Mouse (Mus musculus) limb, embryonic 10.5 days (tissue): ENCODE results near the gene Ccdc80. TPM values are rescaled to one million over a fixed set of nuclear protein-coding genes. Genes with fewer than 3 reads are reported as not detected.
A peak's percentile ranks its signal among the peaks of the same experiment; 100 is the strongest.

ENCODE experiments used
- DNase-seq: peaks from one replicate; pipeline ENCODE4 v3.0.0-alpha.2; 2017; ENCODE audit warnings: low spot score
- H3K27ac ChIP-seq: fragments of 300-500 bp; sonication (generic); 2 replicates; pipeline ENCODE4 v1.5.1; 2016; ENCODE audit warnings: mild to moderate bottlenecking
- H3K27me3 ChIP-seq: fragments of 300-500 bp; sonication (generic); 2 replicates; pipeline ENCODE4 v1.6.1; 2016; ENCODE audit warnings: low read depth, mild to moderate bottlenecking; ENCODE audit not compliant: poor library complexity, severe bottlenecking
- H3K36me3 ChIP-seq: fragments of 300-500 bp; sonication (generic); 2 replicates; pipeline ENCODE4 v1.6.1; 2016; ENCODE audit warnings: mild to moderate bottlenecking, moderate library complexity
- H3K4me1 ChIP-seq: fragments of 300-500 bp; sonication (generic); 2 replicates; pipeline ENCODE4 v1.6.1; 2016
- H3K4me3 ChIP-seq: fragments of 300-500 bp; sonication (generic); 2 replicates; pipeline ENCODE4 v1.5.1; 2016; ENCODE audit warnings: mild to moderate bottlenecking, moderate library complexity
- H3K9me3 ChIP-seq: fragments of 300-500 bp; sonication (generic); replicated peaks from 2 replicates; pipeline ENCODE4 v1.6.1; 2016; ENCODE audit warnings: mild to moderate bottlenecking
- WGBS: fragments of 180-500 bp; shearing (Covaris S2); methylation state at CpG from one replicate; pipeline ENCODE4 v1.1.7; 2016; 5-methylcytosine and 5-hydroxymethylcytosine counted together
- polyA plus RNA-seq: library from polyadenylated mRNA; unstranded; fragments of >200 nt; fragmentation: Nextera tagmentation; extraction: Ambion mirVana; gene quantifications from 2 replicates; pipeline ENCODE4 v1.2.1, GENCODE M21; 2016

The Ccdc80 gene
- polyA plus RNA-seq, result 24.4 and 35.8 TPM in 2 replicates

DNA sequence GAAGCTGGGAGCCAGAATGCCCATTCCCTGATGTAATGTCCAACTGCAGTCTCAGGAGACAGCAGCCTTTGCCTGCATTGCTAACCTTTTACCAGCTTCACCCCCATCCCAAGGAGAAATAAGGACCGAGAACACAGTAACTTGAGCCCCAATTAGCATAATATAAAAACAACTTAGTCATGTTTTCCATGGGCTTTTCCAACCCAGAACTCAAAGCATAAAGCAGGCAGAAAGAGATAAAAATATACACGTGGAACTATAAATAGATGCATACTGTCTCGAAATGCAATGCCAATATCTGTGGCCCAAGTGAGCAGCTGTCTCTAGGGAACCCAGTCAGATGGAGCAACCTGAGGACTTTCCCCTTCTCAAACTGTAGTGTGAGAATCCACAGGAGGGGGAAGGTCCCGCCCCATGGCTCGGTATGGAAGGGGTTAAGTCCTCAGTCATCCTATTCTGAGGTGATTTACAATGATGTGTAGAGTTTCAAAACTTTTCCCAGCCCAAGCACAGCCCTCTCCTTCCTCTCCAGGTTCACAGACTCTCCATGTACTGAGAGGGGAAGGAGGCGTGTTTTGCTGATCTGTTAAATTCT lies at the start of gene Ccdc80:
TSS of gene Ccdc80 (plus strand) at position 266 of the 595 bp plus-strand sequence.
- Histone ChIP-seq H3K27ac (peak within 1 kb of the TSS; percentile 84), H3K4me1 (peaks cover 40% of the 10 kb centered on the region), H3K36me3 (peaks cover 6% of the 10 kb centered on the region; the same call in 1 of the 2 replicates), H3K9me3 (no peaks in the 10 kb centered on the region), H3K4me3 (peak within 1 kb of the TSS; percentile 59), H3K27me3 (no peaks in the 10 kb centered on the region)
- peak; percentile 59 for DNase-seq
- 25% methylated on average over 6 of the region's 6 CpGs for WGBS

GRCm38 (mm10) chr16:45044844-45045243 lies 48.4 kb upstream of the Ccdc80 start:
- DNase-seq, result no peak
- H3K27me3 ChIP-seq, result no peaks in the 10 kb centered on the region
- WGBS, result 52% methylated on average over 3 of the region's 3 CpGs
- H3K4me1 ChIP-seq, result no peaks in the 10 kb centered on the region
- H3K4me3 ChIP-seq, result no peak overlapping the region
- H3K27ac ChIP-seq, result no peak overlapping the region
- H3K9me3 ChIP-seq, result no peaks in the 10 kb centered on the region
- no peaks in the 10 kb centered on the region for H3K36me3 ChIP-seq

DNA sequence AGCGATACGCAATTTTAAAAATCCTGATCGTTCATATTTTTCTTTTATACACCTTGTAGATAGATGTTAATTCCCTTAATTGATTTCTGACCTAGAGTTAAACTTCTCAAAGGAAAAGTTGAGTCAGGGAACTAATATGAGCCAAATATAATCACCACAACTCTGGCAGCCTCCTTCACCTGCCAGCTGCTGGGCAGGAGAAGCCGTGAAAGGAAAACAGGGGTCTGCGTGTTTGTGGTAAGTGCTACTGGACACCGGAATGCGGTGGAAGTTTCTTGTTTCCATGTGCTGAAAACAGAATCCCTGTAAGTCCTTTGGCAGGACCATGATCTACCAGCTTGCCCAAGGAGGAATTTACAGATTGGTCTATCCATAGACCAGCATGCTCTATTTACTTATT lies 36.0 kb upstream of the Ccdc80 start:
- Histone ChIP-seq H3K27me3 (no peaks in the 10 kb centered on the region), H3K36me3 (no peaks in the 10 kb centered on the region), H3K27ac (no peak overlapping the region), H3K4me1 (no peaks in the 10 kb centered on the region), H3K4me3 (no peak overlapping the region), H3K9me3 (no peaks in the 10 kb centered on the region)
- WGBS, result 92% methylated on average over 7 of the region's 7 CpGs
- no peak for DNase-seq

DNA sequence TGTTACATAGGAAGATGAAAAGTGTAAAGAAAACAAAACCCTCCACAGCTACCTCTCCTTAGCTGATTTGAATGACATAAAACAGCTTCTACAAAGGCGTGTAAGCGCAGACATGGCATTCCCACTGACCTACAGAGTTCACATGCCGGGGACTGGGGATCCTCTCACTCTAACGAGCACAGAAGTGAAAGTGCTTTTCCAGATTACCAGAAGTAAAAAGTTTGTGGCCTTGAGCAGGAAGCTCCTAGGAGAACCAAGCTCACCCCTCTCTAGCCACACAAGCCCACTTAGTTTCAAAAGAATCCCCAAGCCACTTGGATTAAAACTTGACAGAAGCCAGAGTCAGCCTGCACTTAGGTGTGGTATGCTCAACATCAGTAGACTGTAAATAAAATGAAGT lies 35.3 kb upstream of the Ccdc80 start:
- H3K36me3 ChIP-seq, result no peaks in the 10 kb centered on the region
- no peaks in the 10 kb centered on the region for H3K4me1 ChIP-seq
- H3K27me3 ChIP-seq, result no peaks in the 10 kb centered on the region
- H3K9me3 ChIP-seq, result no peaks in the 10 kb centered on the region
- no peak overlapping the region for H3K4me3 ChIP-seq
- DNase-seq, result no peak
- no peak overlapping the region for H3K27ac ChIP-seq
- WGBS, result 71% methylated on average over 4 of the region's 4 CpGs

DNA sequence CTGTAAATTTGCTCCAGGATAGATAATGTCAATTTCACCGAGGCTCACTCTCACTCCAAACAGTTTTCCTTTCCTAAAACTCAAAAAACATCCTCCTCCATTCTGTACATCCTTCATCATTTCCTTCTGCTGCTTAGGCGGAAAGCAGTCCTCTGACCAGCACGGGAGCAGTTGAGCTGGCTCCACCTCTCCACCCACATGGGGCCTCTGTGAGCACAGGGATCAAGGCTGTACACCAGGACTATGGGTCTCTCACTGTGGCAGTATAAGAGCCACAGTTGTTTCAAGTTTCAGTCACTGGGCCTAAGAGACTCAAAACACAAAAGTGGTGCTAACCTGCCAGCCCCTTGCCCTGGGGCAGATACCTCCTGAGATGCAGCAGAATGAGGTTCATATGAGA lies 32.1 kb upstream of the Ccdc80 start:
- 77% methylated on average over 3 of the region's 3 CpGs for WGBS
- no peaks in the 10 kb centered on the region for H3K4me1 ChIP-seq
- no peaks in the 10 kb centered on the region for H3K27me3 ChIP-seq
- no peak for DNase-seq
- H3K36me3 ChIP-seq, result no peaks in the 10 kb centered on the region
- no peaks in the 10 kb centered on the region for H3K9me3 ChIP-seq
- H3K27ac ChIP-seq, result no peak overlapping the region
- no peak overlapping the region for H3K4me3 ChIP-seq

DNA sequence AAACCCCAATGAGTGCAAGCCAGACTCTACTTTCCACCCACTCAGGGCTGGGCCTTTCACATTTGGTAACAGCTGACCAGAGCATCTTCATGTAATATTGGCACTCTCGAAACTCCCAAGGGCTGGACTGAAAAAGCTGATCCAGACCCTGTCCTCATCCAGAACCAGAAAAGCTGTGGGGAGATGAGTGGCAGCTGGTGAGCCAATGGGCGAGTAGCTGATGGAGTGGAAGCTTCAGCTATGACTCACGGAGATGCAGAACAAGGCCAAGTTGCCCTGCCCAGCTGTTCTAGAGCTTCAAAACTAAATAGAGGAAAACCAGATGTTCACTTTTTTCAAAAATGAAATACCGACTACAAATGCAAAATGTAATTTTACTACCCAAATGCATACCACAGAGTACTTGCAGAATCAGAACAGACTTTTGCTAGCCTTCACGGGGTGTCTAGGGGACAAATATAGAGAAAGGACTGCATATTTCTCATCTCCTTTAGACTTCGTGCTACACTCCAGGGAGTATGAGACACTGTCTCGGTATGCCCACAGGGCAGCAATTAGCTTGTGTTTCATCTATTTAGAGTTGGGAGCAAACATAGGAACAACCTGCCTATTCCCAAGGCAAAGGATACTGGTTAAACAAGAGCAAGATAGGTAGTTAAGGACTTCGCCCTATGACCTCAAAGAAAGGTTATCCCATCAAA lies 22.7 kb upstream of the Ccdc80 start:
- Histone ChIP-seq H3K36me3 (no peaks in the 10 kb centered on the region), H3K9me3 (no peaks in the 10 kb centered on the region), H3K27me3 (no peaks in the 10 kb centered on the region), H3K4me1 (no peaks in the 10 kb centered on the region), H3K27ac (no peak overlapping the region), H3K4me3 (no peak overlapping the region)
- WGBS, result 90% methylated on average over 8 of the region's 8 CpGs
- no peak for DNase-seq

DNA sequence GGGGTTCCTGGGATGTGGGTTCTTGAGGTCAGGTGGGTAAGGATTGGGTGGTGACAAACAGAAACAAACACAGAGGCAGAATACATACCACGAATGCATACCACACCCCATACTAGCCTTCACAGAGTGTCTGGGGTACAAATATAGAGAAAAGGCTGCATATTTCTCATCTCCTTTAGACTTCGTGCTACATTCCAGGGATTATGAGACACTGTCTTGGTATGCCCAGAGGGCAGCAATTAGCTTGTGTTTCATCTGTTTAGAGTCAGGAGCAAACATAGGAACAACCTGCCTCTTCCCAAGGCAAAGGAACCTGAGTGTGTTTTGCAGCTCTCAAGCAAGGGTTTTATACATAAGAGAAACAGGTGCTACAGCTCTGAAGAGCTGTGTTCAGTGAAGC lies 21.8 kb upstream of the Ccdc80 start:
- Histone ChIP-seq H3K9me3 (no peaks in the 10 kb centered on the region), H3K4me3 (no peak overlapping the region), H3K27me3 (no peaks in the 10 kb centered on the region), H3K36me3 (no peaks in the 10 kb centered on the region), H3K27ac (no peak overlapping the region), H3K4me1 (no peaks in the 10 kb centered on the region)
- 76% methylated on average over 2 of the region's 2 CpGs for WGBS
- no peak for DNase-seq

DNA sequence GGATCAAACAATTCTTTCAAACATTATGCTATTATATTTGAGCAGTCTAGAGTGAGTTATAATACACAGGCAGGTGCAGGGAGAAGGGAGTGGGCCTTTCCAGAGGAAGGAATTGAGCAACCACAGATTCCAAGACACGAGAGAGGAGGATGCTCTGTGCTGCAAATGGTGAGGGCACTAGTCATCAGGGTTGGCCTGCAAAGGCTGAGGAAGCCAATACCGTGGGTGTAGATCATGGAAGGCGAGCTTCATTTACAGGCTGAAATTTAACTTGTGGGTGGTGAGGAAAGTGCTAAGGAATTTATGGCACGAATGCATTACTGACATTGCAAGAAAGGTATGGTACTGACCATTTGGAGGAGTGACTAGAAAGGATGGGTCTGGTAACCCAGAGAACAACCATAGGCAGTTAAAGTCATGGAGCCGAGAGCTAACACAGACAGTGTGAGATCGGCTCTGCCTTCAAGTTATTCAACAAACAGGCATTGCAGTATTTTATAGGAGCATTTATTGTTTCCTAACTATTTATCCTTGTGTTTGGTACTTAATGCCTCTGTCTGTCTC lies 15.6 kb upstream of the Ccdc80 start:
- Histone ChIP-seq H3K4me3 (no peak overlapping the region), H3K27me3 (no peaks in the 10 kb centered on the region), H3K9me3 (no peaks in the 10 kb centered on the region), H3K36me3 (no peaks in the 10 kb centered on the region), H3K4me1 (no peaks in the 10 kb centered on the region), H3K27ac (no peak overlapping the region)
- 72% methylated on average over 6 of the region's 6 CpGs for WGBS
- no peak for DNase-seq

- H3K9me3 ChIP-seq, result no peaks in the 10 kb centered on the region
- H3K4me1 ChIP-seq, result no peaks in the 10 kb centered on the region
- H3K36me3 ChIP-seq, result no peaks in the 10 kb centered on the region
- H3K27ac ChIP-seq, result no peak overlapping the region
- DNase-seq, result no peak
- whole genome bisulfite sequencing, result 55% methylated on average over 2 of the region's 2 CpGs
- no peaks in the 10 kb centered on the region for H3K27me3 ChIP-seq
- H3K4me3 ChIP-seq, result no peak overlapping the region
Measured at GRCm38 (mm10) chr16:45079322-45079721, 13.9 kb upstream of the Ccdc80 start.

DNA sequence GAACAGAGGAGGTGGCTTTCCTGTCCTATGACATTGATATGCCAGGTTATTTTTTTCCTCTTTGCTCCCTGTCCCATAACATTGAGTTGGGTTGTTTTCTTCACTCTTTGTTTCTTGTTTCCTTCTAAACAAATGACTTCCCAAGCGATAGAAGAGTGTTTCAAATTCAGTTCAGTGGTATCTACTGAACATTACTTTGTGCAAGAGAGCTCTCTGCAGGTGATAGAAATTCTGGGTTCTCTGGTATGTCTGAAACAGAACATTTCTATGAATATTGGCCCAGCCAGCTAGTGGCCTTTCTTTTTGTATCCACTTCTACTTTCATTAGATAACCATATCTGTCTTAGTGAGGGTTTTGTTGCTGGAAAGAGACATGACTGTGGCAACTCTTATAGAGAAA lies 4.4 kb upstream of the Ccdc80 start:
- Histone ChIP-seq H3K27ac (no peak overlapping the region), H3K36me3 (no peaks in the 10 kb centered on the region), H3K27me3 (no peaks in the 10 kb centered on the region), H3K4me3 (no peak overlapping the region), H3K4me1 (peaks cover 12% of the 10 kb centered on the region), H3K9me3 (no peaks in the 10 kb centered on the region)
- WGBS, result 85% methylated on average over 1 of the region's 1 CpGs
- DNase-seq, result no peak

DNA sequence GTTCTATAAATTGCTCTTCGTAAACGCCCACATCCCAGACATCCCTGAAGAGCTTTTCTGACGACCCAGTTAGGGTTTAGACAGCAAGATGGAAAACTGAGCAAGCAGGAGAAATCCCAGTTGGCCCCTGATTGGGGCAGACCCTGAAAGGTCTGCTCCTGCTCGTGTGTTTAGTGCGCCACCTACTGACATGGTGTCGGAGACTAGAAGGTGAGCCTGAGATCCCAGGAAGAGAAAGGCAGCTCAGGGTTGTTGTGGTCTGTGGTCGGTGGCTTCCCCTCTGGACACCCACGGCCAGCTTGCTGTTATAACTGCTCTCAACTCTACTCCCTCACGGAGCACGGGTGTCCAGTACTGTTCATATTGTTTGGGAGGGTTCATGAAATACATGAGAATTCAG lies 3.2 kb upstream of the Ccdc80 start:
- peak; percentile 76 for DNase-seq
- no peaks in the 10 kb centered on the region for H3K36me3 ChIP-seq
- no peaks in the 10 kb centered on the region for H3K9me3 ChIP-seq
- WGBS, result 12% methylated on average over 10 of the region's 10 CpGs
- H3K27ac ChIP-seq, result no peak overlapping the region
- H3K4me1 ChIP-seq, result peaks cover 24% of the 10 kb centered on the region
- no peaks in the 10 kb centered on the region for H3K27me3 ChIP-seq
- no peak overlapping the region for H3K4me3 ChIP-seq

- peak; percentile 62 for DNase-seq
- H3K4me1 ChIP-seq, result peaks cover 50% of the 10 kb centered on the region
Measured at GRCm38 (mm10) chr16:45094136-45094756, 1.0 kb downstream of the Ccdc80 start.

GRCm38 (mm10) chr16:45095030-45095429 lies 1.8 kb downstream of the Ccdc80 start:
- H3K9me3 ChIP-seq, result no peaks in the 10 kb centered on the region
- peaks cover 6% of the 10 kb centered on the region; the same call in 1 of the 2 replicates for H3K36me3 ChIP-seq
- WGBS, result 92% methylated on average over 13 of the region's 13 CpGs
- H3K27ac ChIP-seq, result 0 out of 2 replicates have a peak overlapping the region, but pooled peaks have one; percentile 84
- no peaks in the 10 kb centered on the region for H3K27me3 ChIP-seq
- peak overlapping the region; percentile 59 for H3K4me3 ChIP-seq
- no peak for DNase-seq
- peaks cover 51% of the 10 kb centered on the region for H3K4me1 ChIP-seq

More at GRCm38 (mm10) chr16:45094136-45094756, 1.0 kb downstream of the Ccdc80 start:
- Histone ChIP-seq H3K27me3 (no peaks in the 10 kb centered on the region), H3K9me3 (no peaks in the 10 kb centered on the region), H3K27ac (peak overlapping the region; percentile 84), H3K36me3 (peaks cover 6% of the 10 kb centered on the region; the same call in 1 of the 2 replicates), H3K4me3 (peak overlapping the region; percentile 59)
- WGBS, result 3% methylated on average over 9 of the region's 9 CpGs
